Mouse (Mus musculus) C2C12 (cell line): ENCODE data around the gene Atp2b2. TPM values are rescaled to one million over a fixed set of nuclear protein-coding genes. Genes with fewer than 3 reads are reported as not detected.

Source experiments
- H3K27me3 ChIP-seq: one replicate; pipeline ENCODE4 v1.6.1; 2011; ENCODE audit not compliant: control insufficient read depth, insufficient read depth, insufficient read length
- H3K36me3 ChIP-seq: one replicate; pipeline ENCODE4 v1.6.1; 2011; ENCODE audit not compliant: control insufficient read depth, insufficient read depth
- H3K4me3 ChIP-seq: one replicate; pipeline ENCODE4 v1.5.1; 2011; ENCODE audit warnings: mild to moderate bottlenecking, control low read depth; ENCODE audit not compliant: poor library complexity, insufficient read depth, severe bottlenecking
- H3K79me2 ChIP-seq: one replicate; pipeline ENCODE4 v1.6.1; 2011; ENCODE audit not compliant: control insufficient read depth, insufficient read depth
- H3K79me3 ChIP-seq: one replicate; pipeline ENCODE4 v1.6.1; 2011; ENCODE audit warnings: low read depth, control low read depth
- H3ac ChIP-seq: one replicate; pipeline ENCODE3; 2011; ENCODE audit warnings: low read depth; ENCODE audit not compliant: control insufficient read depth, insufficient read length
- CEBPB ChIP-seq: IDR thresholded peaks from one replicate; pipeline ENCODE4 v1.6.1; 2011; ENCODE audit warnings: low read depth, mild to moderate bottlenecking, control low read depth, moderate library complexity
- CTCF ChIP-seq: IDR thresholded peaks from one replicate; pipeline ENCODE4 v1.5.1; 2011; ENCODE audit not compliant: control insufficient read depth, insufficient read depth, insufficient read length
- FOSL1 ChIP-seq: IDR thresholded peaks from one replicate; pipeline ENCODE4 v1.8.0; 2011; ENCODE audit warnings: mild to moderate bottlenecking, low read length; ENCODE audit not compliant: poor library complexity, insufficient read depth, severe bottlenecking
- MAX ChIP-seq: IDR thresholded peaks from one replicate; pipeline ENCODE4 v1.6.1; 2011; ENCODE audit warnings: mild to moderate bottlenecking, control low read depth
- MYOD1 ChIP-seq: IDR thresholded peaks from one replicate; pipeline ENCODE4 v1.6.1; 2011; ENCODE audit warnings: low read depth; ENCODE audit not compliant: control insufficient read depth, insufficient read length
- MYOG ChIP-seq: IDR thresholded peaks from one replicate; pipeline ENCODE4 v1.6.1; 2011; ENCODE audit not compliant: control insufficient read depth, insufficient read length; ENCODE audit errors: extremely low read depth
- USF1 ChIP-seq: IDR thresholded peaks from one replicate; pipeline ENCODE4 v1.6.1; 2011; ENCODE audit warnings: low read depth, mild to moderate bottlenecking, control low read depth, moderate library complexity
- polyA plus RNA-seq: library from polyadenylated mRNA; unstranded; fragments of >200 nt; fragmentation: generic; extraction: Trizol; gene quantifications from one replicate; pipeline ENCODE4 v1.2.1, GENCODE M21; 2012; ENCODE audit warnings: missing spikeins

Gene Atp2b2
- polyA plus RNA-seq, 1 experiment: not detected

DNA sequence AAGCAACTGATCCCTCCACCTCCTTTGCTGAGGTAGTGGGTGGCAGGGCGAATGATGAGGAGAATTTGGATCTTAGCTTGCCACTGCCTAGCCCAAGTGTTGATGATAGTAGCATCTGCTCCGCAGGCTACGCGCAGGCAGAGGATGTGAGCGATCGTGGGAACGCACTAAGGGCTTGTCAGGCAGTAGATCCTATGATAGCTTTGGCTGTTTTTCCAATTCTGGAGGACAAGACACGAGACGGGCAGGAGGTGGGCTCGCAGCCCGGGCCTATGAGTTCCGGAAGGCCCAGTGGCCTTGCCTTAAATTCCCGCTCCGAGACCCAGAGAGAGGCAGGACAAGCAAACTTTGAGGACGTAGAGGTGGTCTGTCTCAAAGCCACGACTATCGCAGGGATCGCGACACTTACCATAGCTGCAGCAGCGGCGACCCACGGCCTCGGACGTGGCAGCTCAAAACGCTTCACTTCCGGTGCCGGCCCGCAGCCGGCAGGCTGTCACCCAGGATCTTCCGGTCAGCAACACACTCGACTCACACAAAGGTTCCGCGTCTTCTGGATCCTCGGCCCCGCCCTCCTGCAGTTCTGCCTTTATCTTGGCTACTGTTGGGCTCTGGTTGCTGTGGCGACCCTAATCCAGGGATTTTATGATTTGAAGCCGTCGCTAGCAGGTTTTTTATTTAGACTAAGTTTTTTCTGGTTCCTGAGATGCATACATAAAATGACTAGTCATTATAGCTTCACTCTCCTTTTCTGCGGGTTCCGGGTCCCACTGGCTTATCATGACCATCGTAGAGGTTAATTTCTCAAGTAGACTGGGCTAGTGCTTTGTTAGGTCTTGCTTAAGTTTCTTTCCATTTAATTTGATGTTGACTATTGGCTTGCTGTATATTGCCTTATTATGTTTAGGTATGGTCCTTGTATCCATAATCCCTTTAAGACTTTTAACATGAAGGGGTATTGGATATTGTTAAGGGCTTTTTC, 301.9 kb downstream of the Atp2b2 start, which contains the start of gene Sec13:
Gene Sec13, minus strand, starts transcription at position 508 of the 982 bp plus-strand sequence.
- Histone ChIP-seq H3K79me3 (peaks cover 30% of the 10 kb centered on the region), H3K4me3 (peak within 1 kb of the TSS; percentile 97), H3ac (peak within 1 kb of the TSS; percentile 80), H3K36me3 (peaks cover 30% of the 10 kb centered on the region), H3K27me3 (peaks cover 23% of the 10 kb centered on the region), H3K79me2 (peaks cover 50% of the 10 kb centered on the region)
- TF ChIP-seq FOSL1: no peak
- no peak for TF ChIP-seq CTCF
- peak; percentile 65 for TF ChIP-seq MAX

DNA sequence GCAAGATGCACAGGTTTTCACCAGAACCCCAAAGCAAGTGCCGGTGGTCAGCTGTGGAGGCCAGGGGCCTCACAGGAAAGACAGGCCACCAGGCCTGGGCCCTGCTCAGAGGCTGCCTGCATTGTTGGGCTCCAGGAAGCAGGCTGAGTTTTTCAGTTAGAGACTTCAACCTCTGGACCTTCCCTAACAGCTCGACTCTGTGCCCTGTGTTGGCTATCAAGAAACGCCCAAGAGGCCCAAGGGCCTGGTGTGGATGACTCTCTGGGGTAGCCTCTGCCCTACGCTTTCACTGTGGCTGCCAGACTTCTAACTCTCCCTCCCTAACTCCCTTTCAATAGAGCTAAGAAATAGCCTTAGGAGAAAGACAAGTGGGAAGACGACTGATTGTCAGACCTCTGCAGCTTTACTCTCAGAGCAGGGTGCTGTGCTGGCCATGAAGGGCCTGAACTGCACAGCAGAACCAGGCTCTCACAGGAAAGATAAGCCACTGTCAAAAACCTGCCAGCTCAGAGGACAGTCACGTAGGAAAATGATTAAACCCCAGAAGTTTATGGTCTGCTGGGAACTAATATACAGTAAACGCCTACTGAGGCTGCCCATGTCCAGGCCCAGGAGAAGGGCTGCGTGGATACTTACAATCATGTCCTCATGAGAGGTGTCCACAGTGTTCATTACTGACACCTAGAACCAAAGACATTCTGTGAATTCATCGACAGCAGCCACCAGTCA, 304.9 kb downstream of the Atp2b2 start:
- no peak overlapping the region for H3ac ChIP-seq
- H3K79me2 ChIP-seq: peaks cover 54% of the 10 kb centered on the region
- no peaks in the 10 kb centered on the region for H3K27me3 ChIP-seq
- peaks cover 32% of the 10 kb centered on the region for H3K79me3 ChIP-seq
- TF ChIP-seq USF1: no peak
- TF ChIP-seq CTCF: no peak
- TF ChIP-seq MYOG: no peak
- TF ChIP-seq FOSL1: no peak
- TF ChIP-seq MYOD1: no peak
- no peak for TF ChIP-seq MAX
- TF ChIP-seq CEBPB: no peak
- H3K36me3 ChIP-seq: peaks cover 61% of the 10 kb centered on the region
- H3K4me3 ChIP-seq: no peak overlapping the region

DNA sequence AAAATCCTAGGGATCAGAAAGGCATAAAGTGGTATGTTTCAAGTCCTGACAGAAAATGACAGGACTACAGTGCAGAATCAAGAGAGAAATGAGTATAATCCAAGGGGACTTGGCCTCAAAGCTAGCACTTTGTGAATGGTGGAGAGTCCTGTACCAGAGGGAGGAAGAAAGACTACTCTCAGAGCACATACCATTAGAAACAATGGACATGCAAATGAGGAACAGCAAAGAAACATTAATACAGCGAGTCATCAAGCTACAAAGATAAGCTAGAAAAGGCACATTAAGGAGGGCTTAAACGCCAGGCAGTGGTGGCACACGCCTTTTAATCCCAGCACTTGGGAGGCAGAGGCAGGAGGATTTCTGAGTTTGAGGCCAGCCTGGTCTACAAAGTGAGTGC, 311.1 kb downstream of the Atp2b2 start:
- Histone ChIP-seq H3K4me3 (no peak overlapping the region), H3K79me3 (peaks cover 2% of the 10 kb centered on the region), H3K79me2 (peaks cover 26% of the 10 kb centered on the region), H3K36me3 (peaks cover 95% of the 10 kb centered on the region), H3K27me3 (no peaks in the 10 kb centered on the region), H3ac (no peak overlapping the region)
- TF ChIP-seq MYOG: no peak
- no peak for TF ChIP-seq USF1
- TF ChIP-seq CEBPB: no peak
- no peak for TF ChIP-seq FOSL1
- no peak for TF ChIP-seq CTCF
- TF ChIP-seq MYOD1: no peak
- no peak for TF ChIP-seq MAX

DNA sequence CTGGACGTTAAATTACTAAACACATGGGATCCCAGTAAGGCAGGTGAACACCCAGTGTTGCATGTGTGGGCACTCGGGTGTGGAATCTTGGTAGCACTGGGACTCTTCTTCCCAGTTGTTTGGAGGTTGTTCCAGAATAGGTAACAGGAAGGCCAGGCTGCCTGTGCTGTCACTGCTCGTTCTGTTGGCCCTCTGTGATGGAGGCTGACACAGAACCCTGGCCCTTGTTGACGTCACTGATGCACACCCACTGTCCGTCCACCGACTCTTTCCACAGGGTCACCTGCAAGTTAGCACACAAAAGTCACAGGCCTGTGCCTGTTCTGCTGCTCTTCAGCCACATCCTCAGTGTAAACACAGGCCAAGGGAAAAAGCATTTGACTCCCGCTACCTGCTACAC, 314.2 kb downstream of the Atp2b2 start:
- peaks cover 84% of the 10 kb centered on the region for H3K36me3 ChIP-seq
- TF ChIP-seq USF1 (no peak), CTCF (no peak), CEBPB (no peak), MAX (no peak), MYOD1 (no peak), FOSL1 (no peak)
- H3ac ChIP-seq: no peak overlapping the region

DNA sequence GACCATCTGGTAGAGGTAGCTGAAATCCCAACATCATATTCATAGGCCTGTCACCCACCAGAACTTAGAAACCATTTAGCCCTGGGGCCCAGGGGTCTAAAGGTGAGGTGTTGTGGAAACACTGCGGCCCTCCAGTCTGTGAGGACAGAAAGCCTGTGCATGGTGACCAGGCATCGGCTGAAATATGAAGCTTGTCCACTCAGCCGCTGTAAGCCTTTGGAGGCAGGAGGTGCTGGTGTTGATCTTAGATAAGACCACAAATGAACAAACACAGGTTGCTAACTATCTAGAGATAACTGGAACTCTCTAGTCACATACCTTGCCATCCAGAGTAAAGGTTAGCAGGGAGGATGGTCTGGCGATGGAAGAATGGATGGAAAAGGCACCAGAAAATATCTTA, 321.4 kb downstream of the Atp2b2 start:
- H3K36me3 ChIP-seq: peaks cover 48% of the 10 kb centered on the region
- H3ac ChIP-seq: no peak overlapping the region
- H3K79me2 ChIP-seq: no peaks in the 10 kb centered on the region
- no peaks in the 10 kb centered on the region for H3K79me3 ChIP-seq
- TF ChIP-seq MYOG (no peak), FOSL1 (no peak), MAX (no peak), CEBPB (no peak), MYOD1 (no peak), USF1 (no peak), CTCF (no peak)
- H3K27me3 ChIP-seq: no peaks in the 10 kb centered on the region
- H3K4me3 ChIP-seq: no peak overlapping the region

More for the DNA sequence above, 314.2 kb downstream of the Atp2b2 start:
- H3K79me3 ChIP-seq: no peaks in the 10 kb centered on the region
- no peak overlapping the region for H3K4me3 ChIP-seq
- H3K79me2 ChIP-seq: peaks cover 17% of the 10 kb centered on the region
- H3K27me3 ChIP-seq: no peaks in the 10 kb centered on the region

DNA sequence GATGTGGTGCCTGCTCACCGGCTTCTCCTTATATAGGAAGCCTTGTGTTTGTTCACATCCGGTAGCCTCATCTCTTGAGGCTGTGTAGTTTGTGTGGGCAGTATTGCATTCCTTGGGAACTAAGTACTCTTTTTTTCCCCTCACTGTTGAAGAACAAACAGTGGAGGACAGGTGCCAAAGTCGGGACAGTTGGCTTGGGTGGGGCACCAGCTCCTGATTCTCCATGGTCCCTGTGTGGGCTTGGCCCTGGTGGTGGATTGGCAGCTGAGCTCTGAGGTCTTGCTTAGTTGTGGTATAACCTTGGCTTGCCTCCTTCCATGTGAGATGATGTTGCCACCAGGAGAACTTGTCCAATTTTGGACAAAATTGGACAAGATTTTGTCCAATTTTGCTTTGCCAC, 322.5 kb downstream of the Atp2b2 start, which contains the start of gene Ghrl:
Gene Ghrl, minus strand, starts transcription at position 3 of the 400 bp plus-strand sequence.
- Histone ChIP-seq H3K27me3 (no peaks in the 10 kb centered on the region), H3ac (no peak within 1 kb of the TSS), H3K79me3 (no peaks in the 10 kb centered on the region), H3K36me3 (peaks cover 47% of the 10 kb centered on the region), H3K79me2 (no peaks in the 10 kb centered on the region), H3K4me3 (no peak within 1 kb of the TSS)
- TF ChIP-seq CEBPB: no peak
- no peak for TF ChIP-seq MYOD1
- TF ChIP-seq FOSL1: no peak
- no peak for TF ChIP-seq CTCF
- TF ChIP-seq MAX: no peak
- no peak for TF ChIP-seq MYOG
- no peak for TF ChIP-seq USF1
